Mouse (Mus musculus) cortical plate, adult 2 months (tissue): ENCODE results near the gene Fam43a.

Source experiments
- CTCF ChIP-seq: fragments of 200-500 bp; IDR thresholded peaks from 2 replicates; pipeline ENCODE4 v1.5.1; 2011; ENCODE audit warnings: mild to moderate bottlenecking, control low read depth, low read length; ENCODE audit not compliant: insufficient read depth; ENCODE audit errors: extremely low read depth
- POLR2A ChIP-seq: fragments of 200-500 bp; IDR thresholded peaks from 2 replicates; pipeline ENCODE4 v1.6.1; 2011; ENCODE audit warnings: mild to moderate bottlenecking, low read length, control low read depth; ENCODE audit not compliant: insufficient read depth; ENCODE audit errors: extremely low read depth

DNA sequence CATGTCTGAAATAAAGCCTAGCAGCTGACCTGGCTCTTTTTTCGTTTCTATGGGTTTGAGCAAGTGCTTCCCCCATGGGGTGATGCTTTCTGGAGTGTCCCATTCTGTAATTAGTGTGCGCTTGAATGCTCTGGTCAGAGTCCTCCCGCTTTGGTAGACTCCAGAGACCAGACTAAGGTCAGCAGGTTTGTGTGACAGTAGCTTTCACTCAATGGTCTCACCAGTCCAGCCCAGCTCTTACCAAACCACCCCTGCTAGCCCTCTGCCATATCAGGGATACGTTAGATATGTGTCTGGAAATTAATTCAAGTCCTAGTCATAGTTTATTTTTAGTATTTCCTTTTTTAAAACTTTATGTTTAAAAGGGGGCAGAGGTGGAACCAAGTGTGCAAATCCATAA, 38.9 kb upstream of the Fam43a start:
- TF ChIP-seq CTCF (no peak), POLR2A (no peak)
